Mouse (Mus musculus): Measurements from ENCODE around the gene Tff1.

DNA sequence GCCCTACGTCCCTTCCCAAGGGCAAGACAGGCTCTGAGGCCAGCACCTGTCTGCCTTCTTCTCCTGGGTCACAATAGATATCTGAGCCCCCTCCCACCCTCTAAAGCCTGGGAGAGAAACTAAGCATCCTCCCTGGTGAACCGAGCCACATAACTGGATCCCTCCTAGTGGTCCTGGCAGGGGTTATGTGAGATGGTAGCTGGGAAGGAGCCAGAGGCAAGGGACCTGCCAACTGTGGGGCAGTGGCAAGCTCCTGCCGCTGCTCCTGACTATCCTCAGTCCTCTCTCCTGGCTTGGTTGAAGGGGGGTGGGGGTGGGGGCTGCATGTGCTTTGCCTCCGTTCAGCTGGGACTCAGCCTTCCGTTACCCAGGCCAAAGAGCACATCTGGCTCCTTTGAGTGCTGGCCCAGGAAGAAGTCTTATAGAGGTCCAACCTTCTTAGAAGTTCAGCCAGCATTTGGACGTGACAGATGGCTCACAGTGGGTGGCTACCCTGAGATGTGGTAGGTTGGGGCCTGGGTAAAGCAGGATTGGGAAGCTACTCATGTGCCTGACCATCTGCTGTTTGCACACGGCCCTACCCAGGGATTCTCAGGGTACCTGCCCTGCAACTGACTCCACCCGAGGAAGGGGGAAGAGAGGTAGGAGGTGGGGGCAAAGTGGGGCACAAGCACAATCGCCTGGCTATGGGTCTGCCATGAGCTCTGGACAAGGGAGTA lies 39.4 kb downstream of the Tff1 start:
- TF ChIP-seq POLR2AphosphoS2 (IDR thresholded peaks at IDR 0.05; ENCODE audit: insufficient read length, low read depth) (no peak), POLR2A (IDR thresholded peaks at IDR 0.05; ENCODE audit: insufficient read length, low read depth) (no peak), MYOD1 (IDR thresholded peaks at IDR 0.05; ENCODE audit: control insufficient read depth in 1 of 3, insufficient read length in 2 of 3, low read depth in 2 of 3) (no peak), MYOG (IDR thresholded peaks at IDR 0.05; ENCODE audit: control insufficient read depth in 1 of 3, insufficient read depth in 1 of 3, insufficient read length in 2 of 3, low read depth in 2 of 3) (no peak), CEBPB (IDR thresholded peaks at IDR 0.05; ENCODE audit: insufficient read depth, poor library complexity, severe bottlenecking) (no peak), MAX (IDR thresholded peaks at IDR 0.05; ENCODE audit: low read depth) (no peak), USF1 (IDR thresholded peaks at IDR 0.05; ENCODE audit: low read depth) (no peak)

All from myocyte (in vitro differentiated cells).